Mouse (Mus musculus) heart, postnatal 0 days (tissue): ENCODE data around the gene Cd302.

Source experiments
- CTCF ChIP-seq: IDR thresholded peaks from 2 replicates; pipeline ENCODE4 v1.5.1; 2016; ENCODE audit warnings: antibody characterized with exemption, control low read depth, low read depth
- EP300 ChIP-seq: IDR thresholded peaks from 2 replicates; pipeline ENCODE4 v1.6.1; 2016; ENCODE audit warnings: antibody characterized with exemption, low read depth

- TF ChIP-seq EP300 (no peak), CTCF (no peak)
Measured at GRCm38 (mm10) chr2:60322031-60322726, 37.9 kb upstream of the Cd302 start.
